Mouse (Mus musculus) neural tube, embryonic 14.5 days (tissue): ENCODE results near the gene Tmem240. TPM values are rescaled to one million over a fixed set of nuclear protein-coding genes. Genes with fewer than 3 reads are reported as not detected.

Experiments used
- microRNA-seq: library from miRNA; unstranded; fragments of <30 nt; microRNA quantifications from one replicate; pipeline ENCODE4, GENCODE M21; 2016
- polyA plus RNA-seq: library from polyadenylated mRNA; unstranded; fragments of >200 nt; fragmentation: Nextera tagmentation; extraction: Ambion mirVana; gene quantifications from 2 replicates; pipeline ENCODE4 v1.2.1, GENCODE M21; 2014

Gene Tmem240
- polyA plus RNA-seq, 1 experiment from 2014 or later: 9.6 TPM

Small RNAs within 50 kb of the gene (microRNA-seq; reads per million reads assigned to microRNA genes)
- not detected for gene Gm27743

Other genes starting within 250 kb of the Tmem240 start
- 1,136 and 1,158 TPM in 2 replicates for gene Gnb1, start 243.4 kb upstream of the Tmem240 start, polyA plus RNA-seq
- gene Nadk, start 172.4 kb upstream of the Tmem240 start, polyA plus RNA-seq: 79.1 and 93.0 TPM in 2 replicates
- gene Slc35e2, start 133.4 kb upstream of the Tmem240 start, polyA plus RNA-seq: 21.0 and 21.4 TPM in 2 replicates
- gene Cdk11b, start 109.9 kb upstream of the Tmem240 start, polyA plus RNA-seq: 46.7 and 54.1 TPM in 2 replicates
- not detected in 2 replicates for gene Gm10563, start 89.4 kb upstream of the Tmem240 start, polyA plus RNA-seq
- gene Mmp23, start 81.4 kb upstream of the Tmem240 start, polyA plus RNA-seq: 1.3 and 6.6 TPM in 2 replicates
- gene Mib2, start 65.6 kb upstream of the Tmem240 start, polyA plus RNA-seq: 35.5 and 36.8 TPM in 2 replicates
- gene Fndc10, start 40.5 kb upstream of the Tmem240 start, polyA plus RNA-seq: 8.5 and 10.4 TPM in 2 replicates
- gene Ssu72, start 30.0 kb upstream of the Tmem240 start, polyA plus RNA-seq: 172 and 179 TPM in 2 replicates
- gene Atad3a, start 26.3 kb downstream of the Tmem240 start, polyA plus RNA-seq: 82.6 and 85.0 TPM in 2 replicates
- 17.4 and 23.1 TPM in 2 replicates for gene Vwa1, start 39.9 kb downstream of the Tmem240 start, polyA plus RNA-seq
- gene Tmem88b, start 51.1 kb downstream of the Tmem240 start, polyA plus RNA-seq: 0.92 and 1.2 TPM in 2 replicates
- not detected in 2 replicates for gene Ankrd65, start 55.6 kb downstream of the Tmem240 start, polyA plus RNA-seq
- gene Mrpl20, start 68.1 kb downstream of the Tmem240 start, polyA plus RNA-seq: 258 and 275 TPM in 2 replicates
- gene Ccnl2, start 77.7 kb downstream of the Tmem240 start, polyA plus RNA-seq: 153 and 173 TPM in 2 replicates
- 120 and 127 TPM in 2 replicates for gene Aurkaip1, start 96.5 kb downstream of the Tmem240 start, polyA plus RNA-seq
- 9.6 and 24.0 TPM in 2 replicates for gene Mxra8, start 104.9 kb downstream of the Tmem240 start, polyA plus RNA-seq
- gene Dvl1, start 112.6 kb downstream of the Tmem240 start, polyA plus RNA-seq: 14.0 and 16.1 TPM in 2 replicates
- 0.45 and 0.47 TPM in 2 replicates for gene Tas1r3, start 128.6 kb downstream of the Tmem240 start, polyA plus RNA-seq
- 31.4 and 31.8 TPM in 2 replicates for gene Cptp, start 134.6 kb downstream of the Tmem240 start, polyA plus RNA-seq
- gene Ints11, start 134.7 kb downstream of the Tmem240 start, polyA plus RNA-seq: 74.9 and 75.8 TPM in 2 replicates
- gene Pusl1, start 157.0 kb downstream of the Tmem240 start, polyA plus RNA-seq: 53.4 and 57.4 TPM in 2 replicates
- gene Acap3, start 157.0 kb downstream of the Tmem240 start, polyA plus RNA-seq: 67.8 and 76.7 TPM in 2 replicates
- 123 and 124 TPM in 2 replicates for gene Ube2j2, start 209.0 kb downstream of the Tmem240 start, polyA plus RNA-seq
- gene C1qtnf12, start 227.5 kb downstream of the Tmem240 start, polyA plus RNA-seq: 10.5 and 11.5 TPM in 2 replicates